Mouse (Mus musculus): Measurements from ENCODE around the gene Zbed5.

- TF ChIP-seq CTCF (IDR thresholded peaks at IDR 0.05; ENCODE audit: low read depth) (peak; percentile 79), EP300 (IDR thresholded peaks at IDR 0.05; ENCODE audit: low read depth) (no peak)
Measured at GRCm38 (mm10) chr5:129914024-129914423, 18.5 kb downstream of the Zbed5 start.
